Mouse (Mus musculus): ENCODE data around the gene Senp3. TPM values are rescaled to one million over a fixed set of nuclear protein-coding genes. Genes with fewer than 3 reads are reported as not detected.

The Senp3 gene
- total and polyA plus RNA-seq, 3 experiments, result 116 to 303 (median 256) TPM

GRCm38 (mm10) chr11:69663795-69664194 lies 18.1 kb downstream of the Senp3 start:
- H3K9me3 ChIP-seq (replicated peaks; ENCODE audit: low read length), result no peaks in the 10 kb centered on the region
- H3K9ac ChIP-seq (ENCODE audit: insufficient read depth, low read depth), result peak overlapping the region; percentile 97
- H3K27ac ChIP-seq (ENCODE audit: insufficient read depth, low read depth), result peak overlapping the region; percentile 95
- H3K79me2 ChIP-seq (replicated peaks; ENCODE audit: control insufficient read depth, extremely low read depth, insufficient read depth, poor library complexity, severe bottlenecking), result peaks cover 40% of the 10 kb centered on the region
- no peaks in the 10 kb centered on the region for H3K27me3 ChIP-seq (replicated peaks)
- H3K36me3 ChIP-seq (replicated peaks in 1 of 2; ENCODE audit: control insufficient read depth in 1 of 2, insufficient read depth in 1 of 2, low read length in 1 of 2), result peaks cover 32 to 50% of the 10 kb centered on the region in 2 experiments
- peak; percentile 61 for DNase-seq (ENCODE audit: extremely low read depth)
- peak overlapping the region; percentile 65 for H3K4me2 ChIP-seq (ENCODE audit: insufficient read depth, low read depth, poor library complexity, severe bottlenecking)
- dilution Hi-C loops (cut with MboI; ENCODE audit: extremely low pct_ligation_motif_present, extremely low pct_unique_long_range_greater_than_20kb, low sequenced_read_pairs) (no loop called here), in situ Hi-C loops (cut with MboI; ENCODE audit: low pct_ligation_motif_present, low pct_unique_long_range_greater_than_20kb, low sequenced_read_pairs) (no loop called here)
- TF ChIP-seq CHD1 (IDR thresholded peaks at IDR 0.05; ENCODE audit: low read depth, low read length), result no peak
- TF ChIP-seq HCFC1 (IDR thresholded peaks at IDR 0.05; ENCODE audit: low read depth, low read length), result 0 out of 2 replicates have a peak, but pooled peaks have one; percentile 10
- no peak for TF ChIP-seq PAX5 (IDR thresholded peaks at IDR 0.05; ENCODE audit: low read length)
- TF ChIP-seq ZNF384 (IDR thresholded peaks at IDR 0.05; ENCODE audit: low read depth, low read length), result no peak
- TF ChIP-seq RCOR1 (conservative IDR thresholded peaks at IDR 0.05; ENCODE audit: low read depth, low read length), result no peak
- no peak for TF ChIP-seq ZKSCAN1 (IDR thresholded peaks at IDR 0.05; ENCODE audit: borderline replicate concordance, low read depth, low read length)
- TF ChIP-seq GABPA (IDR thresholded peaks at IDR 0.05; ENCODE audit: insufficient replicate concordance, low read depth, low read length), result no peak
- no peak for TF ChIP-seq ETS1 (conservative IDR thresholded peaks at IDR 0.05; ENCODE audit: low read depth, low read length)
- TF ChIP-seq TCF12 (IDR thresholded peaks at IDR 0.05; ENCODE audit: low read depth, low read length), result no peak
- TF ChIP-seq ZMIZ1 (IDR thresholded peaks at IDR 0.05; ENCODE audit: low read depth, low read length), result no peak; the same call in 1 of the 2 replicates
- 0 out of 2 replicates have a peak, but pooled peaks have one; percentile 13 for TF ChIP-seq NRF1 (IDR thresholded peaks at IDR 0.05; ENCODE audit: low read depth, low read length)
- TF ChIP-seq TBP (conservative IDR thresholded peaks at IDR 0.05; ENCODE audit: low read depth, low read length), result no peak
- no peak for TF ChIP-seq E2F4 (IDR thresholded peaks at IDR 0.05; ENCODE audit: insufficient replicate concordance, low read depth, low read length)
- no peak for TF ChIP-seq IRF4 (IDR thresholded peaks at IDR 0.05; ENCODE audit: low read depth, low read length)
- no peak for TF ChIP-seq POLR2AphosphoS2 (IDR thresholded peaks at IDR 0.05; ENCODE audit: low read depth, low read length)
- no peak for TF ChIP-seq MAFK (IDR thresholded peaks at IDR 0.05; ENCODE audit: insufficient replicate concordance, low read length)
- no peak for TF ChIP-seq MEF2A (IDR thresholded peaks at IDR 0.05; ENCODE audit: borderline replicate concordance, low read depth, low read length)
- TF ChIP-seq POLR2A (IDR thresholded peaks at IDR 0.05; ENCODE audit: low read depth, low read length), result no peak
- 0 out of 2 replicates have a peak, but pooled peaks have one; percentile 14 for TF ChIP-seq UBTF (IDR thresholded peaks at IDR 0.05; ENCODE audit: low read depth, low read length)
- no peak for TF ChIP-seq MAZ (IDR thresholded peaks at IDR 0.05; ENCODE audit: low read depth, low read length)
- no peak for TF ChIP-seq CHD2 (IDR thresholded peaks at IDR 0.05; ENCODE audit: low read length)
- TF ChIP-seq JUND (conservative IDR thresholded peaks at IDR 0.05; ENCODE audit: low read depth, low read length), result no peak
- H3K4me1 ChIP-seq (ENCODE audit: control insufficient read depth in 1 of 2, insufficient read depth in 2 of 2), result peaks cover 20 to 71% of the 10 kb centered on the region in 2 experiments
- peak overlapping the region; percentile 66 to 70 (median 70) for H3K4me3 ChIP-seq (replicated peaks in 1 of 3; ENCODE audit: low read depth in 2 of 3, low read length in 2 of 3, poor library complexity in 1 of 3)

Data from CH12.LX (cell line).